Mouse (Mus musculus): ENCODE data around the gene Met. TPM values are rescaled to one million over a fixed set of nuclear protein-coding genes. Genes with fewer than 3 reads are reported as not detected.
A peak's percentile ranks its signal among the peaks of the same experiment; 100 is the strongest.

Met gene
- polyA plus RNA-seq, 1 experiment from 2014 or later = 1.9 TPM

GRCm38 (mm10) chr6:17549645-17550044 is 86.0 kb downstream of the Met start:
- DNase-seq (ENCODE audit: low spot score) (no peak), ATAC-seq (ENCODE audit: low FRiP score) (no peak)
- Histone ChIP-seq H3K4me2 (replicated peaks; ENCODE audit: low read depth, low read length) (no peak overlapping the region), H3K9me3 (ENCODE audit: control insufficient read depth, low read length) (no peaks in the 10 kb centered on the region), H3K9ac (ENCODE audit: low read depth, low read length) (no peak overlapping the region), H3K27ac (ENCODE audit: low read depth, low read length) (no peak overlapping the region), H3K4me1 (replicated peaks; ENCODE audit: control insufficient read depth, insufficient read depth, low read length) (no peaks in the 10 kb centered on the region), H3K4me3 (ENCODE audit: low read depth, low read length) (no peak overlapping the region), H3K36me3 (ENCODE audit: control insufficient read depth, insufficient read depth, low read length) (no peaks in the 10 kb centered on the region), H3K27me3 (ENCODE audit: control insufficient read depth, insufficient read depth, low read length) (no peaks in the 10 kb centered on the region)
- 87% methylated on average over 3 of the region's 3 CpGs for WGBS

GRCm38 (mm10) chr6:17554263-17554662 is 90.7 kb downstream of the Met start:
- no peak overlapping the region for H3K27ac ChIP-seq (ENCODE audit: low read depth, low read length)
- no peak overlapping the region for H3K4me3 ChIP-seq (ENCODE audit: low read depth, low read length)
- WGBS = 89% methylated on average over 7 of the region's 7 CpGs
- H3K27me3 ChIP-seq (ENCODE audit: control insufficient read depth, insufficient read depth, low read length) = no peaks in the 10 kb centered on the region
- H3K36me3 ChIP-seq (ENCODE audit: control insufficient read depth, insufficient read depth, low read length) = no peaks in the 10 kb centered on the region
- DNase-seq (ENCODE audit: low spot score) (no peak), ATAC-seq (ENCODE audit: low FRiP score) (no peak)
- no peak overlapping the region for H3K9ac ChIP-seq (ENCODE audit: low read depth, low read length)
- no peaks in the 10 kb centered on the region for H3K9me3 ChIP-seq (ENCODE audit: control insufficient read depth, low read length)
- H3K4me2 ChIP-seq (replicated peaks; ENCODE audit: low read depth, low read length) = no peak overlapping the region
- no peaks in the 10 kb centered on the region for H3K4me1 ChIP-seq (replicated peaks; ENCODE audit: control insufficient read depth, insufficient read depth, low read length)

- Histone ChIP-seq H3K27ac (ENCODE audit: low read depth, low read length) (no peak overlapping the region), H3K27me3 (ENCODE audit: control insufficient read depth, insufficient read depth, low read length) (no peaks in the 10 kb centered on the region), H3K4me1 (replicated peaks; ENCODE audit: control insufficient read depth, insufficient read depth, low read length) (no peaks in the 10 kb centered on the region), H3K36me3 (ENCODE audit: control insufficient read depth, insufficient read depth, low read length) (no peaks in the 10 kb centered on the region), H3K9ac (ENCODE audit: low read depth, low read length) (no peak overlapping the region), H3K4me3 (ENCODE audit: low read depth, low read length) (no peak overlapping the region), H3K9me3 (ENCODE audit: control insufficient read depth, low read length) (no peaks in the 10 kb centered on the region), H3K4me2 (replicated peaks; ENCODE audit: low read depth, low read length) (no peak overlapping the region)
- 52% methylated on average over 3 of the region's 3 CpGs for whole genome bisulfite sequencing
- ATAC-seq (ENCODE audit: low FRiP score) (no peak), DNase-seq (ENCODE audit: low spot score) (no peak)
These were observed 91.2 kb downstream of the Met start for GRCm38 (mm10) chr6:17554757-17555156.

- Histone ChIP-seq H3K27me3 (ENCODE audit: control insufficient read depth, insufficient read depth, low read length) (no peaks in the 10 kb centered on the region), H3K4me1 (replicated peaks; ENCODE audit: control insufficient read depth, insufficient read depth, low read length) (no peaks in the 10 kb centered on the region), H3K9ac (ENCODE audit: low read depth, low read length) (no peak overlapping the region), H3K36me3 (ENCODE audit: control insufficient read depth, insufficient read depth, low read length) (no peaks in the 10 kb centered on the region), H3K9me3 (ENCODE audit: control insufficient read depth, low read length) (no peaks in the 10 kb centered on the region), H3K4me2 (replicated peaks; ENCODE audit: low read depth, low read length) (no peak overlapping the region), H3K4me3 (ENCODE audit: low read depth, low read length) (no peak overlapping the region), H3K27ac (ENCODE audit: low read depth, low read length) (no peak overlapping the region)
- DNase-seq (ENCODE audit: low spot score) (no peak), ATAC-seq (ENCODE audit: low FRiP score) (no peak)
- 90% methylated on average over 7 of the region's 7 CpGs for WGBS
These were observed 92.1 kb downstream of the Met start for GRCm38 (mm10) chr6:17555719-17556118.

- no peaks in the 10 kb centered on the region; the same call in 1 of the 2 replicates for H3K27me3 ChIP-seq (ENCODE audit: control insufficient read depth, insufficient read depth, low read length)
- H3K9ac ChIP-seq (ENCODE audit: low read depth, low read length) = no peak overlapping the region
- WGBS = 82% methylated on average over 4 of the region's 4 CpGs
- ATAC-seq (ENCODE audit: low FRiP score) (no peak), DNase-seq (ENCODE audit: low spot score) (no peak)
- H3K36me3 ChIP-seq (ENCODE audit: control insufficient read depth, insufficient read depth, low read length) = no peaks in the 10 kb centered on the region
- H3K4me3 ChIP-seq (ENCODE audit: low read depth, low read length) = no peak overlapping the region
- H3K27ac ChIP-seq (ENCODE audit: low read depth, low read length) = no peak overlapping the region
- H3K4me1 ChIP-seq (replicated peaks; ENCODE audit: control insufficient read depth, insufficient read depth, low read length) = no peaks in the 10 kb centered on the region
- H3K4me2 ChIP-seq (replicated peaks; ENCODE audit: low read depth, low read length) = no peak overlapping the region
- H3K9me3 ChIP-seq (ENCODE audit: control insufficient read depth, low read length) = no peaks in the 10 kb centered on the region
These were observed 96.1 kb downstream of the Met start for GRCm38 (mm10) chr6:17559657-17560056.

GRCm38 (mm10) chr6:17561347-17561746 is 97.7 kb downstream of the Met start:
- Histone ChIP-seq H3K27ac (ENCODE audit: low read depth, low read length) (no peak overlapping the region), H3K4me1 (replicated peaks; ENCODE audit: control insufficient read depth, insufficient read depth, low read length) (no peaks in the 10 kb centered on the region)

GRCm38 (mm10) chr6:17561886-17562285 is 98.3 kb downstream of the Met start:
- 56% methylated on average over 3 of the region's 3 CpGs for WGBS
- no peak for DNase-seq (ENCODE audit: low spot score)
- H3K9ac ChIP-seq (ENCODE audit: low read depth, low read length) = no peak overlapping the region
- no peak overlapping the region for H3K4me2 ChIP-seq (replicated peaks; ENCODE audit: low read depth, low read length)
- no peak overlapping the region for H3K4me3 ChIP-seq (ENCODE audit: low read depth, low read length)
- no peak overlapping the region for H3K27ac ChIP-seq (ENCODE audit: low read depth, low read length)
- no peaks in the 10 kb centered on the region for H3K36me3 ChIP-seq (ENCODE audit: control insufficient read depth, insufficient read depth, low read length)
- no peaks in the 10 kb centered on the region for H3K4me1 ChIP-seq (replicated peaks; ENCODE audit: control insufficient read depth, insufficient read depth, low read length)
- H3K9me3 ChIP-seq (ENCODE audit: control insufficient read depth, low read length) = no peaks in the 10 kb centered on the region
- no peaks in the 10 kb centered on the region; the same call in 1 of the 2 replicates for H3K27me3 ChIP-seq (ENCODE audit: control insufficient read depth, insufficient read depth, low read length)
- ATAC-seq (ENCODE audit: low FRiP score) = no peak

More at GRCm38 (mm10) chr6:17561347-17561746, 97.7 kb downstream of the Met start:
- Histone ChIP-seq H3K4me3 (ENCODE audit: low read depth, low read length) (no peak overlapping the region), H3K9me3 (ENCODE audit: control insufficient read depth, low read length) (no peaks in the 10 kb centered on the region), H3K4me2 (replicated peaks; ENCODE audit: low read depth, low read length) (no peak overlapping the region), H3K9ac (ENCODE audit: low read depth, low read length) (no peak overlapping the region), H3K27me3 (ENCODE audit: control insufficient read depth, insufficient read depth, low read length) (no peaks in the 10 kb centered on the region; the same call in 1 of the 2 replicates), H3K36me3 (ENCODE audit: control insufficient read depth, insufficient read depth, low read length) (no peaks in the 10 kb centered on the region)
- DNase-seq (ENCODE audit: low spot score) (no peak), ATAC-seq (ENCODE audit: low FRiP score) (no peak)
- 33% methylated on average over 2 of the region's 2 CpGs for WGBS

- WGBS = 8% methylated on average over 10 of the region's 10 CpGs
- H3K36me3 ChIP-seq (ENCODE audit: control insufficient read depth, insufficient read depth, low read length) = no peaks in the 10 kb centered on the region
- H3K27me3 ChIP-seq (ENCODE audit: control insufficient read depth, insufficient read depth, low read length) = no peaks in the 10 kb centered on the region; the same call in 1 of the 2 replicates
- H3K4me3 ChIP-seq (ENCODE audit: low read depth, low read length) = no peak overlapping the region
- peak; percentile 61 for ATAC-seq (ENCODE audit: low FRiP score)
- H3K9me3 ChIP-seq (ENCODE audit: control insufficient read depth, low read length) = no peaks in the 10 kb centered on the region
- H3K9ac ChIP-seq (ENCODE audit: low read depth, low read length) = no peak overlapping the region
- no peak overlapping the region for H3K4me2 ChIP-seq (replicated peaks; ENCODE audit: low read depth, low read length)
- no peaks in the 10 kb centered on the region for H3K4me1 ChIP-seq (replicated peaks; ENCODE audit: control insufficient read depth, insufficient read depth, low read length)
- no peak overlapping the region for H3K27ac ChIP-seq (ENCODE audit: low read depth, low read length)
- DNase-seq (ENCODE audit: low spot score) = peak; percentile 51
These were observed 99.0 kb downstream of the Met start for GRCm38 (mm10) chr6:17562472-17563088.

GRCm38 (mm10) chr6:17568702-17569352 is 105.2 kb downstream of the Met start:
- H3K36me3 ChIP-seq (ENCODE audit: control insufficient read depth, insufficient read depth, low read length) = no peaks in the 10 kb centered on the region
- no peaks in the 10 kb centered on the region for H3K4me1 ChIP-seq (replicated peaks; ENCODE audit: control insufficient read depth, insufficient read depth, low read length)
- H3K4me2 ChIP-seq (replicated peaks; ENCODE audit: low read depth, low read length) = no peak overlapping the region
- DNase-seq (ENCODE audit: low spot score) = no peak
- H3K4me3 ChIP-seq (ENCODE audit: low read depth, low read length) = no peak overlapping the region
- no peaks in the 10 kb centered on the region; the same call in 1 of the 2 replicates for H3K27me3 ChIP-seq (ENCODE audit: control insufficient read depth, insufficient read depth, low read length)
- H3K9me3 ChIP-seq (ENCODE audit: control insufficient read depth, low read length) = no peaks in the 10 kb centered on the region
- ATAC-seq (ENCODE audit: low FRiP score) = no peak
- 93% methylated on average over 11 of the region's 11 CpGs for WGBS
- no peak overlapping the region for H3K27ac ChIP-seq (ENCODE audit: low read depth, low read length)
- H3K9ac ChIP-seq (ENCODE audit: low read depth, low read length) = no peak overlapping the region
